In the genomic region with DNA sequence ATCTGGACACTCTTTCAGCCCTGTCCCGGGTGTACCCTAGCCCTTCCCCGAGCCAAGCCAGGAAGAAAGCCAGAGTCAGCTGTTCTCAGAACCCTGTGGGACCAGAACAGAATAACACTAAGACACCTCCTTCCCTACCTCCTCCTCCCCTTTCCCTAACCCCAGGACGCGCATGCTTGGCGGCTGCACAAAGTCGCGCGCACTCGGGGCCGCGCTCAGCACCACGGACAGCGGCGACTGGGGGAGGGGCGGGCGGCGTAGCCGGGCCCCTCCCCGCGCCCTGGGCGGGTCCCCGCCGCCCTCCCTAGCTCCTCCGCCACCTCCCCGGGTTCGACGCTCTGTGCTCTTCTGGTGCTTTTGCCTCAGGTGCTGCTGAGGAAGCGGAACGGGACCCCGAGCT, we compare ENCODE assay signal across 8 mouse cellular contexts. TPM values are rescaled to one million over a fixed set of nuclear protein-coding genes. Genes with fewer than 3 reads are reported as not detected.
A peak's percentile ranks its signal among the peaks of the same experiment; 100 is the strongest.
DNase-seq lines count a peak whose midpoint lies in the region; ATAC-seq and TF ChIP-seq lines count a peak whose summit lies in the region.

No protein-coding gene starts in this region.

- H3K27ac ChIP-seq in ES-E14 (ENCODE audit: insufficient read depth, low read depth, low read length, poor library complexity, severe bottlenecking) = no peak overlapping the region
- H3K27ac ChIP-seq in embryonic facial prominence, embryonic 13.5 days = no peak overlapping the region
- no peak overlapping the region for H3K27ac ChIP-seq in heart, embryonic 15.5 days
- no peak overlapping the region for H3K27ac ChIP-seq in liver, embryonic 13.5 days
- peak overlapping the region; percentile 92 for H3K27ac ChIP-seq in neural tube, embryonic 13.5 days (replicated peaks)

- ATAC-seq in embryonic facial prominence, embryonic 13.5 days (ENCODE audit: insufficient number of reproducible peaks, insufficient read depth, low FRiP score, low TSS enrichment, low read depth) = no peak
- ATAC-seq in heart, embryonic 15.5 days (replicated peaks; ENCODE audit: insufficient number of reproducible peaks, insufficient read depth, low FRiP score, low read depth) = no peak; the same call in 1 of the 2 replicates
- ATAC-seq in liver, embryonic 13.5 days (ENCODE audit: low read depth) = peak; percentile 62
- peak; percentile 75 for ATAC-seq in neural tube, embryonic 13.5 days (ENCODE audit: low read depth)

- no peaks in the 10 kb centered on the region for H3K9me3 ChIP-seq in ES-E14 (ENCODE audit: control insufficient read depth, insufficient read depth, low read depth, low read length)
- H3K9me3 ChIP-seq in embryonic facial prominence, embryonic 13.5 days = no peaks in the 10 kb centered on the region; the same call in 1 of the 2 replicates
- no peaks in the 10 kb centered on the region for H3K9me3 ChIP-seq in heart, embryonic 15.5 days (replicated peaks)
- no peaks in the 10 kb centered on the region for H3K9me3 ChIP-seq in liver, embryonic 13.5 days (replicated peaks)
- H3K9me3 ChIP-seq in neural tube, embryonic 13.5 days = no peaks in the 10 kb centered on the region

- H3K4me2 ChIP-seq in embryonic facial prominence, embryonic 13.5 days = peak overlapping the region; percentile 96
- H3K4me2 ChIP-seq in heart, embryonic 15.5 days = peak overlapping the region; percentile 88
- peak overlapping the region; percentile 81 for H3K4me2 ChIP-seq in liver, embryonic 13.5 days
- H3K4me2 ChIP-seq in neural tube, embryonic 13.5 days = peak overlapping the region; percentile 82

- H3K4me1 ChIP-seq in ES-E14 (ENCODE audit: control insufficient read depth in 2 of 2, insufficient read depth in 2 of 2, low read length in 2 of 2, poor library complexity in 1 of 2) = peaks cover 0 to 2% of the 10 kb centered on the region in 2 experiments; a peak in 2 of 4 replicates
- peaks cover 11% of the 10 kb centered on the region for H3K4me1 ChIP-seq in embryonic facial prominence, embryonic 13.5 days
- peaks cover 10% of the 10 kb centered on the region for H3K4me1 ChIP-seq in heart, embryonic 15.5 days (replicated peaks)
- H3K4me1 ChIP-seq in liver, embryonic 13.5 days (replicated peaks) = peaks cover 35% of the 10 kb centered on the region
- peaks cover 21% of the 10 kb centered on the region for H3K4me1 ChIP-seq in neural tube, embryonic 13.5 days (replicated peaks)

- peaks cover 12% of the 10 kb centered on the region; the same call in 1 of the 2 replicates for H3K36me3 ChIP-seq in ES-E14 (ENCODE audit: control insufficient read depth, insufficient read depth, low read length, poor library complexity, severe bottlenecking)
- H3K36me3 ChIP-seq in embryonic facial prominence, embryonic 13.5 days = peaks cover 27% of the 10 kb centered on the region
- peaks cover 19% of the 10 kb centered on the region; the same call in 1 of the 2 replicates for H3K36me3 ChIP-seq in heart, embryonic 15.5 days
- peaks cover 21% of the 10 kb centered on the region for H3K36me3 ChIP-seq in liver, embryonic 13.5 days
- peaks cover 38% of the 10 kb centered on the region for H3K36me3 ChIP-seq in neural tube, embryonic 13.5 days

- in situ Hi-C loops in ES-E14 (cut with MboI; ENCODE audit: low sequenced_read_pairs in 2 of 2, unreplicated experiment in 2 of 2) = no loop called here

- 2% methylated on average over 30 of the region's 30 CpGs for WGBS in embryonic facial prominence, embryonic 13.5 days
- WGBS in heart, embryonic 15.5 days = 7% methylated on average over 30 of the region's 30 CpGs
- WGBS in liver, embryonic 13.5 days (ENCODE audit: insufficient replicate concordance) = 8% methylated on average over 30 of the region's 30 CpGs
- WGBS in neural tube, embryonic 13.5 days = 2% methylated on average over 21 of the region's 30 CpGs

- no peak overlapping the region for H3K9ac ChIP-seq in ES-E14 (ENCODE audit: insufficient read depth, low read depth, low read length, poor library complexity, severe bottlenecking)
- H3K9ac ChIP-seq in embryonic facial prominence, embryonic 13.5 days = peak overlapping the region; percentile 67
- peak overlapping the region; percentile 31; the same call in 1 of the 2 replicates for H3K9ac ChIP-seq in heart, embryonic 15.5 days
- peak overlapping the region; percentile 36; the same call in 1 of the 2 replicates for H3K9ac ChIP-seq in liver, embryonic 13.5 days
- peak overlapping the region; percentile 89 for H3K9ac ChIP-seq in neural tube, embryonic 13.5 days

- H3K4me3 ChIP-seq in ES-E14 (ENCODE audit: insufficient read depth in 1 of 2, low read depth in 1 of 2, low read length in 2 of 2, poor library complexity in 1 of 2, severe bottlenecking in 1 of 2) = peak overlapping the region; percentile 58 to 67
- peak overlapping the region; percentile 50 for H3K4me3 ChIP-seq in embryonic facial prominence, embryonic 13.5 days
- H3K4me3 ChIP-seq in heart, embryonic 15.5 days = peak overlapping the region; percentile 49
- H3K4me3 ChIP-seq in liver, embryonic 13.5 days (replicated peaks) = peak overlapping the region; percentile 48
- peak overlapping the region; percentile 69 for H3K4me3 ChIP-seq in neural tube, embryonic 13.5 days

- peak; percentile 60 for DNase-seq in ES-E14 (ENCODE audit: low read depth, low spot score)
- peak; percentile 91 for DNase-seq in brain, adult 2 months (ENCODE audit: low read depth, low spot score)
- DNase-seq in kidney, postnatal 14 days = peak; percentile 84
- DNase-seq in liver, embryonic 13.5 days = peak; percentile 49
- DNase-seq in spleen, adult 18-20 months = no peak

- H3K27me3 ChIP-seq in embryonic facial prominence, embryonic 13.5 days = peaks cover 17% of the 10 kb centered on the region
- peaks cover 24% of the 10 kb centered on the region for H3K27me3 ChIP-seq in heart, embryonic 15.5 days
- H3K27me3 ChIP-seq in liver, embryonic 13.5 days = peaks cover 15% of the 10 kb centered on the region
- H3K27me3 ChIP-seq in neural tube, embryonic 13.5 days = no peaks in the 10 kb centered on the region

TF ChIP-seq in ES-E14, 5 proteins besides CTCF, POLR2A, EP300 and RAD21:
- TF ChIP-seq CHD2 (IDR thresholded peaks at IDR 0.05; ENCODE audit: low read depth, low read length) (no peak), MAFK (IDR thresholded peaks at IDR 0.05; ENCODE audit: insufficient read depth, low read depth, low read length) (no peak), ZC3H11A (IDR thresholded peaks at IDR 0.05; ENCODE audit: borderline replicate concordance, low read depth, low read length) (no peak), ZNF384 (IDR thresholded peaks at IDR 0.05; ENCODE audit: low read depth, low read length) (no peak), HCFC1 (IDR thresholded peaks at IDR 0.05; ENCODE audit: borderline replicate concordance, insufficient read depth, low read length) (no peak; the same call in 1 of the 2 replicates)

RNA-seq across cellular contexts. Expression of gene Acd, which starts 7.3 kb away (rescaled TPM):
- 8.6 and 8.9 TPM in 2 replicates for total RNA-seq in ES-E14 (2012; rRNA removed)
- polyA plus RNA-seq in embryonic facial prominence, embryonic 13.5 days (2015; fragmentation: Nextera tagmentation; extraction: Ambion mirVana) = 72.3 and 84.3 TPM in 2 replicates
- 33.7 and 43.3 TPM in 2 replicates for polyA plus RNA-seq in heart, embryonic 15.5 days (2015; fragmentation: Nextera tagmentation; extraction: Ambion mirVana)
- polyA plus RNA-seq in liver, embryonic 13.5 days (2015; fragmentation: Nextera tagmentation; extraction: Ambion mirVana) = 24.4 and 26.8 TPM in 2 replicates
- polyA plus RNA-seq in neural tube, embryonic 13.5 days (2015; fragmentation: Nextera tagmentation; extraction: Ambion mirVana) = 77.1 and 87.1 TPM in 2 replicates

RNA-seq across cellular contexts. Expression of gene Pard6a, which starts 7.3 kb away (rescaled TPM):
- 14.3 and 14.9 TPM in 2 replicates for total RNA-seq in ES-E14 (2012; rRNA removed)
- polyA plus RNA-seq in embryonic facial prominence, embryonic 13.5 days (2015; fragmentation: Nextera tagmentation; extraction: Ambion mirVana) = 18.9 and 21.5 TPM in 2 replicates
- 13.8 and 13.9 TPM in 2 replicates for polyA plus RNA-seq in heart, embryonic 15.5 days (2015; fragmentation: Nextera tagmentation; extraction: Ambion mirVana)
- 8.5 and 8.6 TPM in 2 replicates for polyA plus RNA-seq in liver, embryonic 13.5 days (2015; fragmentation: Nextera tagmentation; extraction: Ambion mirVana)
- polyA plus RNA-seq in neural tube, embryonic 13.5 days (2015; fragmentation: Nextera tagmentation; extraction: Ambion mirVana) = 47.7 and 48.0 TPM in 2 replicates

RNA-seq across cellular contexts. Expression of gene Carmil2, which starts 7.6 kb away (rescaled TPM):
- 1.6 and 3.8 TPM in 2 replicates for total RNA-seq in ES-E14 (2012; rRNA removed)
- polyA plus RNA-seq in embryonic facial prominence, embryonic 13.5 days (2015; fragmentation: Nextera tagmentation; extraction: Ambion mirVana) = 0.61 and 0.84 TPM in 2 replicates
- polyA plus RNA-seq in heart, embryonic 15.5 days (2015; fragmentation: Nextera tagmentation; extraction: Ambion mirVana) = 0.26 and 2.4 TPM in 2 replicates
- polyA plus RNA-seq in liver, embryonic 13.5 days (2015; fragmentation: Nextera tagmentation; extraction: Ambion mirVana) = 0.29 and 0.32 TPM in 2 replicates
- 16.6 and 20.2 TPM in 2 replicates for polyA plus RNA-seq in neural tube, embryonic 13.5 days (2015; fragmentation: Nextera tagmentation; extraction: Ambion mirVana)

RNA-seq across cellular contexts. Expression of gene 4933405L10Rik, which starts 13.8 kb away (rescaled TPM):
- total RNA-seq in ES-E14 (2012; rRNA removed) = 0.18 TPM in 1 of 2 replicates, not detected in the other
- 0.25 and 0.36 TPM in 2 replicates for polyA plus RNA-seq in embryonic facial prominence, embryonic 13.5 days (2015; fragmentation: Nextera tagmentation; extraction: Ambion mirVana)
- polyA plus RNA-seq in heart, embryonic 15.5 days (2015; fragmentation: Nextera tagmentation; extraction: Ambion mirVana) = not detected in 2 replicates
- polyA plus RNA-seq in liver, embryonic 13.5 days (2015; fragmentation: Nextera tagmentation; extraction: Ambion mirVana) = not detected in 2 replicates
- not detected in 2 replicates for polyA plus RNA-seq in neural tube, embryonic 13.5 days (2015; fragmentation: Nextera tagmentation; extraction: Ambion mirVana)

RNA-seq across cellular contexts. Expression of gene Enkd1, which starts 14.4 kb away (rescaled TPM):
- total RNA-seq in ES-E14 (2012; rRNA removed) = 20.4 and 26.3 TPM in 2 replicates
- 28.6 and 34.5 TPM in 2 replicates for polyA plus RNA-seq in embryonic facial prominence, embryonic 13.5 days (2015; fragmentation: Nextera tagmentation; extraction: Ambion mirVana)
- 9.8 and 12.7 TPM in 2 replicates for polyA plus RNA-seq in heart, embryonic 15.5 days (2015; fragmentation: Nextera tagmentation; extraction: Ambion mirVana)
- 8.6 and 8.8 TPM in 2 replicates for polyA plus RNA-seq in liver, embryonic 13.5 days (2015; fragmentation: Nextera tagmentation; extraction: Ambion mirVana)
- polyA plus RNA-seq in neural tube, embryonic 13.5 days (2015; fragmentation: Nextera tagmentation; extraction: Ambion mirVana) = 10.3 and 11.2 TPM in 2 replicates

Comparison
In these comparisons a context has a peak if more than half of its experiments do, and no peak if none do; other contexts are left out.
1. DNase-seq: peak in ES-E14 (single experiment), brain, adult 2 months (single experiment), kidney, postnatal 14 days (single experiment) and liver, embryonic 13.5 days (single experiment); none in spleen, adult 18-20 months (0 of 2).
2. ATAC-seq: peak in liver, embryonic 13.5 days (single experiment) and neural tube, embryonic 13.5 days (single experiment); none in embryonic facial prominence, embryonic 13.5 days (single experiment) and heart, embryonic 15.5 days (single experiment).
3. Peak in every context shown above with its lines, with median percentiles within 50 percentile points of each other: H3K4me3 ChIP-seq and H3K4me2 ChIP-seq.